Mouse (Mus musculus) gastrocnemius, postnatal 10 days (tissue): ENCODE results near the gene Ntf5. TPM values are rescaled to one million over a fixed set of nuclear protein-coding genes. Genes with fewer than 3 reads are reported as not detected.

Source experiments
- DNase-seq: peaks from one replicate; pipeline ENCODE4 v3.0.0; 2021; ENCODE audit warnings: mixed read lengths
- total RNA-seq, 2 experiments: library from RNA; stranded (reverse); gene quantifications; 2 replicates each; pipeline ENCODE4 v1.2.3; 2021

Gene Ntf5
- total RNA-seq, 2 experiments from 2014 or later, result 1.4 to 1.8 TPM

GRCm38 (mm10) chr7:45403532-45404261 lies 9.8 kb upstream of the Ntf5 start:
- peak; percentile 70 for DNase-seq

GRCm38 (mm10) chr7:45405091-45406075 lies 8.1 kb upstream of the Ntf5 start, which contains the start of gene Kcna7:
Kcna7 (plus strand) TSS chr7:45405653.
- peak; percentile 83 for DNase-seq

- peak; percentile 70 for DNase-seq
These were observed 7.0 kb upstream of the Ntf5 start for GRCm38 (mm10) chr7:45406157-45407156.

DNA sequence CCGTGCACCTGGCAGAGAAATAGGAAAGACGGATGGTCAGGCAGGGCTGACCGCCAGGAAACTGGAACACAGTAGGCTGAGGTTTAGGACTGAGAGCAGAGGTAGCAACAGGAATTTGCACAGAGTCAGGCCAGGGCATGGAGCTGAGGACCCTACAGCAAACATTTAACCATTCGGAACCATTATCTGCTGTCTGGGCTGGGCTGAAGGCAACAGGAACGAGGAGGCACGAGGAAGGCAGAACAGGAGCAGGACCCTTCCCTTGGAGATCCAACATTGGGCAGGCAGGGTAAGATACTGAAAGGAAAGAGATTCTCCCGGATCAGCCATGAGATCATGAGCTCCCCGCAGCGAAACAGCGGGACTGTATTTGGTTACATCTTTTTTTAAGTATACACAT lies 5.7 kb upstream of the Ntf5 start:
- no peak for DNase-seq

GRCm38 (mm10) chr7:45408351-45408750 lies 5.1 kb upstream of the Ntf5 start:
- peak; percentile 1 for DNase-seq

DNA sequence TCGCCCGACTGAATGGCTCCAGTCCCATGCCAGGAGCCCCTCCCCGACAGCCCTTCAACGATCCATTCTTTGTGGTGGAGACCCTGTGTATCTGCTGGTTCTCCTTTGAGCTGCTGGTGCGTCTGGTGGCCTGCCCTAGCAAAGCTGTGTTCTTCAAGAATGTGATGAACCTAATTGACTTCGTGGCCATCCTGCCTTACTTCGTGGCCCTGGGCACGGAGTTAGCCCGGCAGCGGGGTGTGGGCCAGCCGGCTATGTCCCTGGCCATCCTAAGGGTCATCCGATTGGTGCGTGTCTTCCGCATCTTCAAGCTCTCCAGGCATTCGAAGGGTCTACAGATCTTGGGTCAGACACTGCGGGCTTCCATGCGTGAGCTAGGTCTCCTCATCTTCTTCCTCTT lies 4.5 kb upstream of the Ntf5 start:
- no peak for DNase-seq

- no peak for DNase-seq
These were observed 3.9 kb upstream of the Ntf5 start for GRCm38 (mm10) chr7:45409497-45410163.

GRCm38 (mm10) chr7:45412421-45412820 lies 1.1 kb upstream of the Ntf5 start:
- peak; percentile 6 for DNase-seq

DNA sequence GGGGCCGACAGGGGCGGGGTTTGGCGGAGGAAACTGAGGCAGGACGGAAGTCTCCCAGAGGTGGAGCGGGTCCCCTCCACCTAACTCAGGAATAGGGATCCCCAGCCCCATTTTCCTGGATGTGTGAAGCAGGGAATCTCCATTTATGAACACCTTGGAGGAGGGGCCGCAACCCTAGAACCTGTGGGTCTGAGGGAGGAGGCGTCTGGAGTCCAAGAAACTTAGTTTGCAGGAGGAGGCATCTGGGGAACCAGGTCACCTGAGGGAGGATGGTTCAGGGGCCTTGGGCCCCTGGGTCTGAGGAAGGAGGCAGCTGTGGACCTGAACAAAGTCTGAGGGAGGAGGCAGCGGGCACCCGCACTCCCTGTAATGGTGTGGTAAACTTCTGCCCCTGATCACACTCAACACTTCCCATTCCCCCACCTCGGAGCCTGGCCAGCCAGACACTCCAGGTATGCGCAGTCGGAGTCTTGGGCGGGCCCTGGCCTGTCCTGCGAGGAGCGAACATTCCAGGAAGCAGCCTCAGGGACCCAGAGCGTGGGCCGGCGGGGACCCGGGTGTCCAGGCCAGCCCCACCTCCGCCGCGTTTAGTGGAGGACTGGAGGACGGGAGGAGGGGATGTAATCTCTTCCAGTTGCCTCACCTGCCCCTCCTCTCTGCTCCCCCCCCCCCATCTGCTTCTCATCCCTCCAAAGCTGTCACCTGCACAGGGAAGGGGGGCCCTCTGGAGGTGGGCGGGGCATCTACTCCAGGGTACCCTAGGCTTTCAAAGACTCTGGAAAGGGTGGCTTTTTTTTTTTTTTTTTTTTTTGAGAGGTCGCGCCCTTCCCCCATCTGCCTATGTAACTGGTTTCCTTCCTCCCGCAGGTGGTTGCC lies 607 bp downstream of the Ntf5 start:
- peak; percentile 11 for DNase-seq

DNA sequence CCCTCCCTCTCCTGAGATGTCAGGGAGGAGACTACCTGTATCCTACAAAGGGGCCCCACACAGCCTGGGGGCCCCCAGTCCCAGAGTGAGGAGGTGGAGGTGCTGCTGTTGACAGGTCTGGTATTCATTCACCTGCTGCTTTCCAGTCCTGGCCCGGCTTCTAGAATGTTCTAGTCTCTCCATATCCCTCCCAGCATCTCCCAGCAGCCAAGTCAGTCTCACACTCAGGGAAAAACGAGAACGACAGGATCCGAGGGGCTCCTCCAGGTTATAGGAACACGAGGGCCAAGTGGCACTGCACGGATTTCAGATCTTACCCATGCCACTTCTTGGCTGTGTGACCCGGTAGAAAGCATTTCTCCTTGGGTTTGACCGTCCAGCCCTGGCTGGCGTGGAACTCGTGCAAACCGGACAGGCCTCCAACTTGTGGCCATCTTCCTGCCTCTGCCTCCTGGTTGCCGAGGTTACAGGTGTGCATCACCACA lies 1.3 kb downstream of the Ntf5 start:
- no peak for DNase-seq

GRCm38 (mm10) chr7:45415636-45416035 lies 2.1 kb downstream of the Ntf5 start:
- no peak for DNase-seq

DNA sequence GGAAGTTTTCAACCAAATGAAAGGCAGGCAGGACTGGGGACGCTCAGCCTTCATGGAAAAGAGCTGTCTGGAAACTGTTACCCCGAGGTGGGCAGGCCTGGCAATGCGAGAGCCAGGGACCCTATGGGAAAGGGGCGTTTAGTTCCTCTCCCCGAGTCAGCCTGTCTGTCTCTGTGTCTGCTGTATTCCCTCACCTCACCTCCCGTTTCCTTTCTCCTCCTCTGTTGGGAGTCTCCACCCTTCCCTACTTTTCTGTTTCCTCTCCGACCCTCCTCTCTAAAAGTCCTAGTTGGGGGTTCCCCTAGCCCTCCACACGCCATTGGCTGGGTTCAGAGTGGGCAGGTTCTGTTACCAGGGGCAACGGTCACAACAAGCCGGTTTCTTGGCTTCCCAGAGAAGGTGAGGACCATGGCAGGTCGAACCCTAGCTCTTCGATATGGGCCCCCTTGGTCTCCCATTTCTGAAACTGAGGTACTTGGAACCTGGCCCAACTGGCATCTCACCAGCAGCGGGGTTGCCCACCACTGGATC lies 4.5 kb downstream of the Ntf5 start:
- no peak for DNase-seq

GRCm38 (mm10) chr7:45419859-45420614 lies 6.5 kb downstream of the Ntf5 start:
- DNase-seq, result no peak

DNA sequence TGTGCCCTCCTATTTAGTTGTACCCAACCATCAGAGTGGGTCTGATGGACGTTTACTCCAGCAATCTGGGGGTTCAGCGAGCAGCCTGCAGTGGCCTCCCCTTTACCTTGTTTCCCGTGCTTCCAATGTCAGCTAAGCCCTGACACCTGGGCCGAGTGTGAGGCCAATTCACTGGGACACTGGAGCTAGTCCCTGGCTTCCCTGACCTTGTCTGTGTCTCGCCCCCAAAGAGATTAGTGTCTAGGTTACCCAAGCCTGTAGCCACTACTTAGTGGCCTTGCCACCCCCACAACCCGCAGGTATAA lies 7.1 kb downstream of the Ntf5 start, which contains the start of gene Lhb:
Lhb (plus strand) TSS at position 206 of the 305 bp plus-strand sequence.
- no peak for DNase-seq

DNA sequence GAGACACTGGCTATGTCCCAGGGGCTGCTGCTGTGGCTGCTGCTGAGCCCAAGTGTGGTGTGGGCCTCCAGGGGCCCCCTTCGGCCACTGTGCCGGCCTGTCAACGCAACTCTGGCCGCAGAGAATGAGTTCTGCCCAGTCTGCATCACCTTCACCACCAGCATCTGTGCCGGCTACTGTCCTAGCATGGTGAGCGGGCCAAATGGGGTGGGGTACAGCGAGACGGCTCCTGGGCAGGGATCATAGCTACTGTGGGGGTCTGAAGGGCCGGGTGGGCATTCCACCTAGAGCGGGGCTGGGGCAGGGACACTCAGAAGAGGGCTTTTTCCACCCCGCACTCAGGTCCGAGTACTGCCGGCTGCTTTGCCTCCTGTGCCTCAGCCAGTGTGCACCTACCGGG lies 7.7 kb downstream of the Ntf5 start:
- DNase-seq, result no peak

DNA sequence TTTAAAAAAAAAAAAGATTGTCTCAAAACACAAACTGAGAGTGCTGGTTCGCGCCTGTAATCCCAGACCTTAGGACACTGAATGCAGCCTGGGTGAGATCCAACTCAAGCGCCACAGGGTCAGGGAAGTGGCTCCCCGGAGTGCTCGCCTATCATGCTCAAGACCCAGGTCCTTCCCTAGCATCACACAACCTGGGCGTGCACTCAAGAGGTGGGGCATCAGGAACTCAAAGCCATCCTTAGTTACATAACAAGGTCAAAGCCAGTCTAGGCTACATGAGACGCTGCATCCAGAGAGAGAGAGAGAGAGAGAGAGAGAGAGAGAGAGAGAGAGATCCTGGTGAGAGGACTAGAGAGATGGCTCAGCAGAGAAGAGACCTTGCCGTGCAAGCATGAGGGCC lies 13.1 kb downstream of the Ntf5 start:
- DNase-seq, result no peak

- DNase-seq, result no peak
These were observed 20.3 kb downstream of the Ntf5 start for GRCm38 (mm10) chr7:45433835-45434202.

GRCm38 (mm10) chr7:45434203-45435015 lies 20.9 kb downstream of the Ntf5 start, which contains the start of gene Gys1:
Gys1 (plus strand) TSS chr7:45434844.
- peak; percentile 100 for DNase-seq
